Mouse (Mus musculus) ES-Bruce4 (cell line): ENCODE data around the gene Lrrfip2. TPM values are rescaled to one million over a fixed set of nuclear protein-coding genes. Genes with fewer than 3 reads are reported as not detected.

Experiments used
- H3K27ac ChIP-seq: 2 replicates; pipeline ENCODE4 v1.5.1; 2012; ENCODE audit warnings: low read length, inconsistent platforms; ENCODE audit not compliant: insufficient read depth
- H3K27me3 ChIP-seq: 2 replicates; pipeline ENCODE4 v1.6.1; 2012; ENCODE audit warnings: mild to moderate bottlenecking, low read length, inconsistent platforms; ENCODE audit not compliant: control insufficient read depth, poor library complexity, insufficient read depth, severe bottlenecking
- H3K36me3 ChIP-seq: 2 replicates; pipeline ENCODE4 v1.6.1; 2012; ENCODE audit warnings: inconsistent platforms, mild to moderate bottlenecking, low read length, moderate library complexity; ENCODE audit not compliant: control insufficient read depth, poor library complexity, insufficient read depth, severe bottlenecking
- H3K4me1 ChIP-seq: one replicate; pipeline ENCODE4 v1.8.1; 2011; ENCODE audit warnings: low read length; ENCODE audit not compliant: control insufficient read depth, insufficient read depth
- H3K4me3 ChIP-seq: 2 replicates; pipeline ENCODE4 v1.5.1; 2011; ENCODE audit warnings: low read depth, mild to moderate bottlenecking, low read length
- H3K9ac ChIP-seq: 2 replicates; pipeline ENCODE4 v1.6.1; 2012; ENCODE audit warnings: low read depth, mild to moderate bottlenecking, inconsistent platforms; ENCODE audit not compliant: poor library complexity, severe bottlenecking
- H3K9me3 ChIP-seq: replicated peaks from 2 replicates; pipeline ENCODE4 v1.6.1; 2012; ENCODE audit warnings: mild to moderate bottlenecking, low read length, inconsistent platforms; ENCODE audit not compliant: control insufficient read depth, poor library complexity, insufficient read depth, severe bottlenecking
- CTCF ChIP-seq: IDR thresholded peaks from one replicate; pipeline ENCODE4 v1.8.1; 2011; ENCODE audit warnings: low read depth, low read length
- EP300 ChIP-seq: IDR thresholded peaks from 2 replicates; pipeline ENCODE4 v1.6.1; 2011; ENCODE audit warnings: low read depth, low read length; ENCODE audit not compliant: insufficient read depth
- POLR2A ChIP-seq: IDR thresholded peaks from one replicate; pipeline ENCODE4 v1.8.1; 2011; ENCODE audit warnings: low read length; ENCODE audit not compliant: insufficient read depth
- polyA plus RNA-seq: library from polyadenylated mRNA; stranded (reverse); fragments of >200 nt; gene quantifications from 2 replicates; pipeline ENCODE4 v1.2.4, GENCODE M21; 2011; ENCODE audit warnings: low read depth; ENCODE audit not compliant: missing spikeins, insufficient read depth, insufficient read length

The Lrrfip2 gene
- polyA plus RNA-seq, 1 experiment: 62.0 TPM

GRCm38 (mm10) chr9:111130126-111130525, 12.7 kb downstream of the Lrrfip2 start:
- H3K36me3 ChIP-seq: no peaks in the 10 kb centered on the region
- no peak overlapping the region for H3K27ac ChIP-seq
- no peaks in the 10 kb centered on the region for H3K9me3 ChIP-seq
- TF ChIP-seq CTCF: no peak
- TF ChIP-seq EP300: no peak
- TF ChIP-seq POLR2A: no peak
- no peak overlapping the region for H3K9ac ChIP-seq
- no peaks in the 10 kb centered on the region for H3K27me3 ChIP-seq
- no peak overlapping the region for H3K4me3 ChIP-seq
- H3K4me1 ChIP-seq: no peaks in the 10 kb centered on the region

- TF ChIP-seq EP300 (no peak), POLR2A (no peak), CTCF (no peak)
- no peaks in the 10 kb centered on the region for H3K36me3 ChIP-seq
- no peak overlapping the region for H3K27ac ChIP-seq
- no peaks in the 10 kb centered on the region for H3K27me3 ChIP-seq
- no peaks in the 10 kb centered on the region for H3K9me3 ChIP-seq
- no peak overlapping the region for H3K4me3 ChIP-seq
- H3K4me1 ChIP-seq: no peaks in the 10 kb centered on the region
- H3K9ac ChIP-seq: no peak overlapping the region
These were observed 20.8 kb downstream of the Lrrfip2 start for GRCm38 (mm10) chr9:111138161-111138560.

- H3K27me3 ChIP-seq: no peaks in the 10 kb centered on the region
- no peaks in the 10 kb centered on the region for H3K4me1 ChIP-seq
- H3K9ac ChIP-seq: no peak overlapping the region
- no peaks in the 10 kb centered on the region for H3K9me3 ChIP-seq
- no peak overlapping the region for H3K27ac ChIP-seq
- TF ChIP-seq POLR2A (no peak), CTCF (no peak), EP300 (no peak)
- no peak overlapping the region for H3K4me3 ChIP-seq
- no peaks in the 10 kb centered on the region for H3K36me3 ChIP-seq
These were observed 25.3 kb downstream of the Lrrfip2 start for GRCm38 (mm10) chr9:111142721-111143120.

- Histone ChIP-seq H3K4me1 (no peaks in the 10 kb centered on the region), H3K9me3 (no peaks in the 10 kb centered on the region), H3K27me3 (no peaks in the 10 kb centered on the region), H3K36me3 (no peaks in the 10 kb centered on the region), H3K4me3 (no peak overlapping the region), H3K27ac (no peak overlapping the region), H3K9ac (no peak overlapping the region)
- TF ChIP-seq EP300: no peak
- no peak for TF ChIP-seq CTCF
- no peak for TF ChIP-seq POLR2A
These were observed 26.0 kb downstream of the Lrrfip2 start for GRCm38 (mm10) chr9:111143387-111143786.

GRCm38 (mm10) chr9:111144711-111145110, 27.3 kb downstream of the Lrrfip2 start:
- Histone ChIP-seq H3K9ac (no peak overlapping the region), H3K27me3 (no peaks in the 10 kb centered on the region), H3K36me3 (no peaks in the 10 kb centered on the region), H3K4me3 (no peak overlapping the region), H3K4me1 (no peaks in the 10 kb centered on the region), H3K9me3 (no peaks in the 10 kb centered on the region), H3K27ac (no peak overlapping the region)
- TF ChIP-seq POLR2A: no peak
- TF ChIP-seq EP300: no peak
- TF ChIP-seq CTCF: no peak

- no peak overlapping the region for H3K9ac ChIP-seq
- TF ChIP-seq EP300 (no peak), POLR2A (no peak), CTCF (no peak)
- no peak overlapping the region for H3K27ac ChIP-seq
- no peaks in the 10 kb centered on the region for H3K4me1 ChIP-seq
- H3K4me3 ChIP-seq: no peak overlapping the region
- H3K27me3 ChIP-seq: no peaks in the 10 kb centered on the region
- H3K9me3 ChIP-seq: no peaks in the 10 kb centered on the region
- no peaks in the 10 kb centered on the region for H3K36me3 ChIP-seq
These were observed 28.3 kb downstream of the Lrrfip2 start for GRCm38 (mm10) chr9:111145497-111146190.
